Mouse (Mus musculus) spleen, embryonic (tissue): Measurements from ENCODE around the gene Ccdc138.
"Not testable (repeated sequence)": the region's sequence is repeated elsewhere in the genome, so short reads cannot be mapped to it uniquely, and the experiment has no call there.

Source experiments
- CTCF ChIA-PET: fragments of 350-600 bp; sonication (Branson Sonifier 250); formaldehyde crosslinking; loops from one replicate; lab custom pipeline; 2022; lab: Charles Lee

Gene Ccdc138

DNA sequence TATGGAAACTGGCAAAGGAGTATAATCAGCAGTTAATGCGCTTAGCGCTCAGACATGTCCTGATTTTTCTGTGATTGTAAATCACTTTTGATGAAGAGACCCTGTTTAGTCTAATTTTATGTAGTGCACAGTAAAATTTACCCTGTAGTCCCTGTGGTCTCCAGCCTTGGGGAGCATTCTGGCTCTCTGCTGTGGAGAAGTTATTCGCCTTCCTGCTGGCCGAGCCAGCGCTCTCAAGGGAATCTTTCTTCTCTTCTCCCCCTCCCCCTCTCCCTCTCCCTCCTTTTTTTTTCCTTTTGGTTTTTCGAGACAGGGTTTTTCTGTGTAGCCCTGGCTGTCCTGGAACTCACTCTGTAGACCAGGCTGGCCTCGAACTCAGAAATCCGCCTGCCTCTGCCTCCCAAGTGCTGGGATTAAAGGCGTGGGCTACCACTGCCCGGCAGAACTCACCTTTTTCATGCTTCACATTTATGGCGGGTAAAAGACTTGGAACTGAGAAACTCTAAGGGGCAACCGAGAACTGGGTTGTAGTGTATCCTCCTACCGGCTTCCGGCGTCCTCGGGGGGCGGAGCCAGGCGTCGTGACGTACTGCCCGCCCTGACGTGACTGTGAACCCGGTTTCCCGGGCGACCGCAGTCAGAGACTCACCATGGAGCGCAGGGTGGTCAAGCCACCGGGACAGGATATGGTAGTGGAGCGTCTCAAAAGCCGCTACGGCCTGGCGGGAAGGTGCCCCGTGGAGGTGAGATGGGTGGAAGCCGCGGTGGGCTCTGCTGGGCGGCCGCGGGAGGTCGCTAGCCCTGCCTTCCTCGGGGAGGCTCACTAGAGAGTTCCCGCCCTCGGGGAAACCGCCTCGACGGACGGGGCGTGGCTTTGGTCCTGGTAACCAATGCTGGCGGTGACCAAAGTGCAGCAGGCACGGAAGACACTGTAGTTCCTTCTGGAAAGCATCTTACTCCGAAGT is at the start of gene Ccdc138:
Gene Ccdc138, plus strand, starts transcription at position 629 of the 965 bp plus-strand sequence.
- CTCF ChIA-PET: no interaction called here

DNA sequence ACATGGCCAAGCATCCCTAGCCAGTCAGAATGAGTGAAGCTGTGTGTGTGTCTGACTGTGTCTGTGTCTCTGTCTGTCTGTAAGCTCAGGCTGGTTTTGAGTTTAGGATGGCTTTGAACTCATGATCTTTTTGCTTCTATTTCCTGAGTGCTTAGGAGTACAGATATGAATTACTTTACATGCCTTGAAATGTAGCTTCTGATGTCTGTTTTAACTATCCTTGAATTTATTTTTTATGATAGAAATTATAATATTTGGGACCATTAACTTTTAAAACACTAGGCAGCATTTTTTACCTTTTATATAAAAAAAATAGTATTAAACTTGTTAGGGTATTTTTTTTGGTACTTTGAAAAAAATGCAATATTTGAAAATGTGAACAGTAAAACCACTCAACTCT is 46.2 kb upstream of the Ccdc138 start:
- CTCF ChIA-PET: no interaction called here

DNA sequence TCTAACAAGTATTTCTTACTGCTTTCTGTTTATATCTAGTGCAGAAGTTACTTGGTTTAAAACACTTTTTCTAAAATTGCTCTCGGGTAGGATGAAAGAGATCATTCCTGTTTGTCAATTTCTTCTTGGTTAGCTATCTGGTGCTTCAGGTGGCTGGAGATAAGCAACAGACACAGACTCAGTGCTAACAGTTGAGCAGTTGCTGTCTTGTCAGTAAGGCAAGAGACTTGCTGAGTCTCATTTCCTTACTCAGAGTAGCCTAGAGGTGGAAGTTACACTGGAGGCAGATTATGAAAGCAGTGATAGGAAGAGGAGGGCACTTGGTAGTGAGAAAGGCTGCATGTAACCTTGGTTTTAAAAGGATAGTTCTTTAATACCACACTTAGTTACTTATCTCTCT is 45.6 kb upstream of the Ccdc138 start:
- CTCF ChIA-PET: no interaction called here

DNA sequence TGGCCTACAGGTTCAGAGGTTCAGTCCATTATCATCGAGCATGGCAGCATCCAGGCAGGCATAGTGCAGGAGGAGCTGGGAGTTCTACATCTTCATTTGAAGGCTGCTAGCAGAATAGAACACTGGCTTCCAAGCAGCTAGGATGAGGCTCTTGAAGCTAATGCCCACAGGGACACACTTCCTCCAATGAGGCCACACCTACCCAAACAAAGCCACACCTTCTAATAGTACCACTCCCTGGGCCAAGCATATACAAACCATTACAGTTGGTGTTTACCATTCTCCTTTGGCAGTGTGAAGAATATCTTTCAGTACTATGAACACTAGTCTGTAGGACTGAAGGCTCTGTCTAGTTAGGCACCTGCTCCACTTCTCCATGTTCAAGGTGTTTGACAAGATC is 37.9 kb upstream of the Ccdc138 start:
- CTCF ChIA-PET: no interaction called here

DNA sequence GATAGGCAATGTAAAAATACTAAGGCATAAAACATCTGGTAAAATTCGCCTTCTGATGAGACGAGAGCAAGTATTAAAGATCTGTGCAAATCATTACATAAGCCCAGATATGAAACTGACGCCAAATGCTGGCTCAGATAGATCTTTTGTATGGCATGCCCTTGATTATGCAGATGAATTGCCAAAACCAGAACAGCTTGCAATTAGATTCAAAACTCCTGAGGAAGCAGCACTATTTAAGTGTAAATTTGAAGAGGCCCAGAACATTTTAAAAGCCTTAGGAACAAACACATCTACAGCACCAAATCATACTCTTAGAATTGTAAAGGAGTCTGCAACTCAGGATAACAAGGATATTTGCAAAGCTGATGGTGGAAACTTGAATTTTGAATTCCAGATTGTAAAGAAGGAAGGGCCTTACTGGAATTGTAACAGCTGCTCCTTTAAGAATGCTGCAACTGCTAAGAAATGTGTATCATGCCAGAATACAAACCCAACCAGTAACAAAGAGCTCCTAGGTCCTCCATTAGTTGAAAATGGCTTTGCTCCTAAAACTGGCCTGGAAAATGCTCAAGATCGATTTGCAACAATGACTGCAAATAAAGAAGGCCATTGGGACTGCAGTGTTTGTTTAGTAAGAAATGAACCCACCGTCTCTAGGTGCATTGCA is 20.5 kb upstream of the Ccdc138 start:
- CTCF ChIA-PET: interaction anchor here (0.7 kb wide), 1 partner anchor 18 kb away, joined by 11 read pairs; no protein-coding TSS in a partner anchor

DNA sequence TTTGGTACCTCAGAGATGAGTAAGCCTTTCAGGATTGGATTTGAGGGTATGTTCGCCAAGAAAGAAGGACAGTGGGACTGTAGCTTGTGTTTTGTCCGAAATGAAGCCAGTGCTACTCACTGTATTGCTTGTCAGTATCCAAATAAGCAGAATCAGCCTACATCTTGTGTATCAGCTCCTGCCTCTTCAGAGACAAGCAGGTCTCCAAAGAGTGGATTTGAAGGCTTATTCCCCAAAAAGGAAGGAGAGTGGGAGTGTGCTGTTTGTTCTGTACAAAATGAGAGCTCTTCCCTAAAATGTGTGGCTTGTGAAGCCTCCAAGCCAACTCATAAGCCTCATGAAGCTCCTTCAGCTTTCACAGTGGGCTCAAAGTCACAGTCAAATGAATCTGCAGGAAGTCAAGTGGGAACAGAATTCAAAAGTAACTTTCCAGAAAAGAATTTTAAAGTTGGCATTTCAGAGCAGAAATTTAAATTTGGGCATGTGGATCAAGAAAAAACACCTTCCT is 19.6 kb upstream of the Ccdc138 start:
- CTCF ChIA-PET: interaction anchor here (0.7 kb wide), 1 partner anchor 19 kb away, joined by 11 read pairs; no protein-coding TSS in a partner anchor

DNA sequence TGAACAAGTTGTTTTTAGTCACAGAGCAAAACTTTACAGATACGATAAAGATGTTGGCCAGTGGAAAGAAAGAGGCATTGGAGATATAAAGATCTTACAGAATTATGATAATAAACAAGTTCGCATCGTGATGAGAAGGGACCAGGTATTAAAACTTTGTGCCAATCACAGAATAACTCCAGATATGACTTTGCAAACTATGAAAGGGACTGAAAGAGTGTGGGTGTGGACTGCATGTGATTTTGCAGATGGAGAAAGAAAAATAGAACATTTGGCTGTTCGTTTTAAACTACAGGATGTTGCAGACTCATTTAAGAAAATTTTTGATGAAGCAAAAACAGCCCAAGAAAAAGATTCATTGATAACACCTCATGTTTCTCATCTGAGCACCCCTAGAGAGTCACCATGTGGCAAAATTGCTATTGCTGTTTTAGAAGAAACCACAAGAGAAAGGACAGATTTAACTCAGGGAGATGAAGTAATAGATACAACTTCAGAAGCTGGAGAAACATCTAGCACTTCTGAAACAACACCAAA is 17.7 kb upstream of the Ccdc138 start:
- CTCF ChIA-PET: no interaction called here

DNA sequence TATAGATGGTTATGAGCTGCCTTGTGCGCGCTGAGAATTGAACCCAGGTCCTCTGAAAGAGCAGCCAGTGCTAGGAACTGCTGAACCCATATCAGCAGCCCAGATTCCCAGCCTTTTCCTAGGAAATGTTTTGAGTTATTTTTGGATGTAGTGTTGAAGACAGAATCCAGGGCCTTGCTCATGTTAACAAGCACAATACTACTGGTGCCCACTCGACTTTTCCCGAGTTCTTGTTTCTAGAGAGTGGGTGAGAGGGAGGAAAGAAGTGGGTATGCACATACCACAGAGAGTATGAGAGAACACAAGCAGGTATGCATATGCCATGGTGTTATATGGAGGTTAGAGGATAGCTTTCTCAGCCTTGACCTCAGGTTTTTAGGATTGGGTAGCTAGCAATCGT is 6.7 kb upstream of the Ccdc138 start:
- CTCF ChIA-PET: no interaction called here

DNA sequence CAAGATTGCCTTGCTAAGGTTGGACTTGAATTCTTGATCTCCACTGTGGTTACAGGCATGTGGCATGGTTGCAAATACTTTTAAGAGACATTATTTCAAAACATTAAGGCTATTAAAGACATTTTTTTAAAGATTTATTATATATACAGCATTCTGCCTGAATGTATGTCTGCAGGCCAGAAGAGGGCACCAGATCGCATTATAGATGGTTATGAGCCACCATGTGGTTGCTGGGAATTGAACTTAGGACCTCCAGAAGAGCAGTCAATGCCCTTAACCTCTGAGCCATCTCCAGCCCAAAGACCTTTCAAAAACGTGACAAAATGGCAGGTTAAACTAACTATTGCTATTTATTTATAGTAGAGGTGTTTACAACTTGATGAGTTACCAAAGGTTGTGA is 2.1 kb upstream of the Ccdc138 start:
- CTCF ChIA-PET: interaction anchor here (0.7 kb wide), 1 partner anchor 244 kb away, joined by 4 read pairs; no protein-coding TSS in a partner anchor

DNA sequence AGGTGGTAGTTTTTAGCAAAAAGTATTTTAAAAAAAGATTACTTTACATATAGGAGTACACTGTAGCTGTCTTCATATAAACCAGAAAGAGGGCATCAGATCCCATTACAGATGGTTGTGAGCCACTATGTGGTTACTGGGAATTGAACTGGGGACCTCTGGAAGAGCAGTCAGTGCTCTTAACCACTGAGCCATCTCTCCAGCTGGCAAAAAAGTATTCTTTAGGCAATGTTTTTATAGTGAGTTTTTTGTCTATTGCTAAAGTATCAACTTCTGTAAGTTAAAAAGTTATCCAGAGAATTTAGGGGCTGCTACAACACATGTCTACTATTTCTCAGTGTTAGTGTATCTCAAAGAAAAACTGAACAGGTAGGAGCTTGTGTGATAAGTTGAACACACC is 1.0 kb upstream of the Ccdc138 start:
- CTCF ChIA-PET: no interaction called here

DNA sequence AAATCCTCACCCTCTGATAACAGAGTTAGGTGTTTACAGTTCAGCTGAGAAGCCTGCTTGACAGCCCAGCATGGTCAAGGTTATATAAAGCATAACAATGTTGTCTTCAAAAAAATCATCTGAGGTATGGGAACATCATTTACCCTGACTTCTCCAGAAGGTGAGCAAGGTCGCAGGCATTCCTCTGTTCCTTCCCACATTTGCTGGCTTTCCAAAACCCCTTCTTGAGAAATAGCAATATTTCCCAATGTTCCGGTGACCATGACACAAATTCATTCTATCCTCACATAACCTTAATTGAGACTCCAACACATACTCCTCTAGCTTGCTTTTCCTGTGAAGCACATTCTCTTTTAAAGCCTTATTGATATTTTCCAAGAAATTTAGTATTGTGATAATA is 768 bp downstream of the Ccdc138 start:
- CTCF ChIA-PET: no interaction called here

DNA sequence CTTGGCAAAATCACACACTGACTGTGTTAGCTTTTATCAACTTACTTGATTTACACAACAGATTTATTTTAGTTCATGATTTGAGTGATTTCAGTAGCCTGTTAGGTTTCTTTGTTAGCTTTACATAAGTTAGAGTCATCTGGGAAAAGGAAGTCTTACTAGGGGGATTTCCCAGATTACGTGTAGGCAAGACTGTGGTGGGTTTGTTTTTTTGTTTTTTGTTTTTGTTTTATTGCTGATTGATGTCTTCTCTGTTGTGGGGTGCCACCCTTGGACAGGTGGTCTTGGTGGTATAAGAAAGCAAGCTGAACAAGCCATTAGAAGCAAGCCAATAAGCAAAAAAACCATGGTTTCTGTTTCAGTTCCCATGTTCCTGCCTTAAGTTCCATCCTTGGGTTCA is 31.6 kb downstream of the Ccdc138 start:
- CTCF ChIA-PET: no interaction called here

DNA sequence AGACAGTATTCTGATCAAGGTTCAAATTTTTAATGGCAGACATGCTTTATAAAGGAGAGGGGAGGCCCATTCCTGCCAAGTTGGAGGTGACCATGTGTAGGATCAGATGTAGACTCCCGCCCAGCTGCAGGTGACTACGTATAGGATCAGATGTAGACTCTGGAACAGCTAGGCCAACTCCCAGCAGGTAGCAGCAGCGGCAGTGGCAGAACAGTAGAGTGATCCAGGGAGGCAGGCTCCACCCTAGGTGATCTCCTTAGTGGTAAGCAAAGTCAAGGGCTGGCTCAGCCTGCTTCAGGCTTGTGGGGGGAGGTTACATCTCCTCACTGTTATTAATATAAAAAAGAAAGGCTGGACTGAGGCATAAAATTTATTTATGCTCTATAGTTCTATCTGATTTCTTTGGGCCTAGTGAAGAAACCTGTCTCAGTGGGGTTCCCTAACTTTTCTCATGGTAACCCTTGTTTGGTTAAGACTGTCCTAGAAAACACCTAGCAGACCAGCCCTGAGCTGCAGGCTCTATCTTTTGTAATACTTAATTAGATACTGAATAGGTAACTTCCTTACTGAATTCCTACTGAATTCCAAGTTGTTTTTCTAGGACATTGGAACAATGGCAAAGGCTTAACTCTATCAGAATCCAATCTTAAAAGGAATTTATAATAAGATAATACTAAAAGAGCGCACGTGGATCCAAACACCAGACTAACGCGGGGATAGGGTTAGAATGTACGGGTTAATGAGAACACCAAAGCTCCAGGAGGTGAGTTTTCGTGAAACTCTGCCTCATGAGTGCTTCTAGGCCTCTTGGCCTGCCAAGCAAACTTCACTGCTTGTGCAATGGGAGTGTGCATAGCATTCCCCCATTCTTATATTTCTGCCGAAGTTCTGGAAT is 33.4 kb downstream of the Ccdc138 start:
- CTCF ChIA-PET: no interaction called here

DNA sequence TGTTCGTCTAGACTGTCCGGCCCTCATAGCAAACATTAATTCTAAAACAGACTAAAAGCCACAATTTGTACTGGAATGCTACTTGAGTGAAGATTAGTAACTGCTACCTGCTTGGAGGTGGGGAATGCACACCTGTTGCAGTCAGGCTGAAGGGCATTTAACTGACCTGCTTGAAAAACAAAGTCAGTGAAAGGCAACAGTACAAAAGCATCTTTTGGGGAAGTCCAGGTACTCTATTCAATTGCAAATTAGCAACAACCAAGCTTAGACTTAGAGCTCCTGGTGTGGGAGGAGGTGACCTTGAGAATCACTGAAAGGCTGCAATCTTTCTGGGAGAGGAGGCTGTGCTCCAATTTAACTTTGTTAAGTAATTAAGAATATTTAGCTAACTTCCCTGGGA is 34.4 kb downstream of the Ccdc138 start:
- CTCF ChIA-PET: no interaction called here

DNA sequence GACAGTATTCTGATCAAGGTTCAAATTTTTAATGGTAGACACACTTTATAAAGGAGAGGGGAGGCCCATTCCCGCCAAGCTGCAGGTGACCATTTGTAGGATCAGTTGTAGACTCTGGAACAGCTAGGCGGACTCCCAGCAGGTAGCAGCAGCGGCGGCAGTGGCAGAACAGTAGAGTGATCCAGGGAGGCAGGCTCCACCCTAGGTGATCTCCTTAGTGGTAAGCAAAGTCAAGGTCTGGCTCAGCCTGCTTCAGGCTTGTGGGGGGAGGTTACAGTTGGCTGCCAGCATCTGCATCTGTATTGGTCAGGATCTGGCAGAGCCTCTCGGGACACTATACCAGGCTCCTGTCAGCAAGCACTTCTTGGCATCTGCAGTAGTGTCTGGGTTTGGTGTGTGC is 38.5 kb downstream of the Ccdc138 start:
- CTCF ChIA-PET: not testable (repeated sequence)

DNA sequence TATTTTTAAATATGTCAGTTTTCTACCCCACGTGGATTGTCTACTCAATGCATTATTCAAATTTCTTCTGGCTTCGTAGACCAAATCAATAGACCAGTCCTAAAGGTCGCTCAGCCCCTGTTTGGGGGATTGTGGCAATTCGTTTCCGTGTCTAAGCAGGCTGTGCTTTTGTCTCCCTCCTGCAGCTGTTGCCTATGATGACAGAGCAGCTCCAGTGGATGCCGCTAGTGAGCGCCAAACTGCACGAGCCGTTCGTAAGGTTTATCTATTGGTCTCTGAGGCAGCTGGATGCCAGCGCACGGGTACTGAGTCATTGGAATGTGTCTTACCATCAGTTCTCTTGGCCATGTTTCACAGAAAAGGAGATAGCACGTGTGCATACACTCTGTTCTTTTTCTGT is 42.9 kb downstream of the Ccdc138 start:
- CTCF ChIA-PET: no interaction called here

DNA sequence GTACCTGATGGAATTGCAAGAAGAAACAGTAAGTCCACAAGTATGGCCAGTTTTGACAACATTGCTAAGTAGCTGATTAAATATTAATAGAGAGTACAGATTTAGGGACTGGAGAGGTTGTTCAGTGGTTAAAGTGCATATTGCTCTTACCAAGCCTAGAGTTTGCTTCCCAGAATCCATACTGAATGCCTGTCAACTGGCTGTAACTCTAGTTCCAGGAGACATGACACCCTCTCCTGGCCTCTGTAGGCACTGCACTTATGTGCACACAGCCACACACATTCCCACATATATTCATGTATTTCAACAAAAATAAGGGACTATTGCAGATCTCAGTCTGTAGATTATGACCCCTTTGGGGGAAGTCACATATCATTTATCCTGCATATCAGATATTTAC is 51.0 kb downstream of the Ccdc138 start:
- CTCF ChIA-PET: no interaction called here

DNA sequence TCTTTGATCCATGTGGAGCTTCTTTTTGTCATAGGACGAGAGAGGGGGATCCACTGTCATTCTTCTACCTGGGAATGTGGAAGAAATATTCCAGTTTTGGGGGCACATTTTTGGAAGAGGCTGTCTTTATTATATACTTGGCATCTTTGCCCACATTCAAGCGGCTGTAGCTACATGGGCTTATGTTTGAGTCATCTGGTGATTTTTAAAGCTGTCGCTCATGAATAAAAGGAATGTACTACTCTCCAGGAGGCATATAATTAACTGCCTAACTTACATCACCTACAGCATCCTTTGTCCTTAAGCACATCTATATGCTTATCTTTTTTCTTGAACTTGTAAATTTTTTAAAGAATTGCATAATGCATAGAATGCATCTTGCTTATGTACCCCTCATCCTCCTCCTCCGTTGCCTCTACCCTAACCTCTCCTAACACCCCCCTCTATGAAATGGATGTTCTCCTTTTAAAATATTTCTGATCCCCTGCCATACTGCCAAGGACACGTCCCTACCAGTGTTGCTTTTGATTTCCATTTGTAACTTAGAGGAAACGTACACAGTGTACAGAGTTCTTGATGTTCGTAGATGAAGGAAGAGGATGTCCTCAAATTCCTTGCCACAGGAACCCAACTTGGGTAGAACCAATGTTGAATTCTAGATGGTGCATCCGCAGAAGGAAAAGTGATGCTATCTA is 57.1 kb downstream of the Ccdc138 start:
- CTCF ChIA-PET: no interaction called here

DNA sequence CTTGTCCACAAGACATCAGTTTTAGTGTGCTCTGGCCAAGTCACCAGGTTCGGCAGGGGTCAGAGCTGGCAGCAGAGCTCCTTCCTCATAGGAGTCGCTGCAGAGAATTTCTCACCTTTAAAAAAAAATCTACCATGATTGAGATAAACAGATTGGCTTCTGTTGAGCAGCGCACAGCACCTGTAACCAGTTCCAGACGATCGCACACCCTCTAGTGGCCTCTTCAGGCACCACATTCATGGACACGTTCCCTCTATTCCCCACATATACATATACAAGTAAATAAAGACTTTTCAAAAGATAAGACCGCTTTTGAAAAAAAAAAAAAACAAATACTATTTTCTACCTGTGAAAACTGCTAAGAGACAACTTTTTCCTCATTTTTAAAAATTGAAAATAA is 61.4 kb downstream of the Ccdc138 start:
- CTCF ChIA-PET: interaction anchor here (1.0 kb wide), 1 partner anchor 721 kb away, joined by 3 read pairs; no protein-coding TSS in a partner anchor

DNA sequence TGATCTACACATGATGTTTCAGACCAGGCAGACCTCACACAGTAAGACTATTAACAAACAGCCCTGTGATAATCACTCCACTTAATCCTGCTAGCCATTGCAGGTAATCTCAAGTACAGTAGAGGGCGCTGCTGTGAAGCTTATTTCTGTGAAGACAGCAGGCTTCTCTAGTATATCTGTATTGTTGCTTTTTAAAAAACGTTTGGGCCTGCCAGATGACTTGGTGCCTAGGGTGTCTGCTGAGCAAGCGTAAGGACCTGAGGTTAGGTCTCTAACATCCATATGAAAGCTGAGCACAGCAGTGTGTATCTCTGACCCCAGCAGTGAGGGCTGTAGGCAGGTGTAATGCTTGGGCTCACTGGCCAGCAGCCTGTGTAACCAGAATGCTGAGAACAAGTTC is 62.2 kb downstream of the Ccdc138 start:
- CTCF ChIA-PET: no interaction called here

DNA sequence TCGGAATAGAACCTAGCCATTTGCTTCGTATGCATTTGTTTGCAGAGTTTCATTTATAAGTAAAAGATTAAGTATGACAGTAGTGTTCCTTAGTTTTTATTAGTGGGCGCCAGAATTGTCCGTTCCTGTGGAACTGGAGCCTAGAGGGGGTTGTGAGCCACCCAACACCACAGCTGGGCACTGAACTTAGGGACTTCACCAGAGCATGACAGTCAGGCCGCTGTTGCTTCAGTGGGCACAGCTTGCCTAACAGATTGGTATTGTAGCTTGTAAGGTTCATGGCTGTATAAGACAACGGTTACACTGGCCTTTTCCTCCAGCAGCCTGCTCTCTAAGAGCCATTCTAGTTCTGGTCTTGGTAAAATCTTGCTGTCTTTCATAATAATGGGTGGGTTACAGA is 62.8 kb downstream of the Ccdc138 start:
- CTCF ChIA-PET: no interaction called here
